Mouse (Mus musculus) thymus, postnatal 36 days (tissue): Measurements from ENCODE around the gene Tmf1.

ENCODE experiments used
- DNase-seq, 2 experiments: peaks; one replicate each; pipeline ENCODE4 v3.0.0; 2022; ENCODE audit warnings: mixed read lengths in 2 of 2

Tmf1 gene

DNA sequence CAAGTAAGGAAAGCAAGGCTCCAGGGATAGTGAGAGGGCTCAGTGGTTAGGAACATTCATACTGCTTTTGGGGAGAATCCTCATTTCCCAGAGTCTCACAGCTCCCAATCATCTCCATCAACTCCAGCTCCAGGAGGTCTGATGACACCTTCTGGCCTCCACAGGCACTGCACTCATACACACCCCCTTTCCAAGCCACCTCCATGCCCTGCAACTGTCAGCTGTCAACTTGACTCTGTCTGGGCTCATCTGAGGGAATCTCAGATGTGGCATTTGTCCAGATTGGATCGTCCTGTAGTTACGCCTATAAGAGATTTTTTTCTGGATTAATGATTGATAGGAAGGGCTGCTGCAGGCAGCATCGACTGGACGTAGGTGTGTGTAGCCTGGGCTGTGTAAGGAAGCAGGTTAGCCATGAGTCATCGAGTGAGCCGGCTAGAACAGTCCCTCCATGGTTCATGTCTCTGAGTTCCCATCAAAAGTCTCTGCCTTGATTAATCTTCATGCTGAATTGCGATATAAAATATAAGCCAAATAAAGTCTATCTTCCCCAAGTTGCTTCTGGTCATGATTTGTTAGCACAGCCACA lies 74.6 kb downstream of the Tmf1 start:
- no peak for DNase-seq
